Mouse (Mus musculus) lung, postnatal 36 days (tissue): ENCODE results near the gene Snca.

Experiments used
- DNase-seq: peaks from one replicate; pipeline ENCODE4 v3.0.0; 2022; ENCODE audit warnings: mixed read lengths

The Snca gene

DNA sequence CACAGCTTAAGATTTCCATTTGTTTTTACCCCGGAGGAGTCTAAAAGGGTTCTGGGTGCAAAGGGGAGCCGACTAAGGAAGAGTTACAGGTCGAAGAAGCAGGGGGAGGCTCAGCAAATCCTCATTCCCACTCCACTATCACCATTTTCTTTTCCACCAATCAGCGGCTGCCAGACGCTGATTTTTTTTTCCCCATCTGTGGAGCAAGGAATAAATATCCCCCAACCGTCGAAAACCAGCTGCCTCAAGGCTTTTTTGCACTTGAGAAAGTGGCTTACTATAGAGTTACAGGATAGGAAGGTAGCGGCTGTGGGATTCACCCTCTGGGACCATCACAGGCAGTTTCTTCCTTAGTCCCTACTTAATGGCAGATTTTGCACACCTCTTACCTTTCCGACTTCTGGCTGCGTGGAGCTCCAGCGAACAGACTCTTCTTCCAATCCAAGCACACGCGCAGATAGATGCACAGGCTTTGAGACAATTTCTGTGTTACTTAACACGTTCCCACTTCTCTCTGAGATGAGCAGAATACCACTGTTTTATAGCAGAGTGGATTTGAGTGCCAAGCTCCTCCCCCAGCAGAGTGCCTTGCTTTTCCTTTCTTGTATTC is at the start of gene Snca:
TSS of gene Snca (minus strand) at position 574 of the 610 bp plus-strand sequence.
- peak; percentile 20 for DNase-seq

GRCm38 (mm10) chr6:60870126-60870525 is 40.5 kb upstream of the Snca start:
- DNase-seq, result no peak

- no peak for DNase-seq
Measured at GRCm38 (mm10) chr6:60856599-60856998, 26.9 kb upstream of the Snca start.

GRCm38 (mm10) chr6:60851690-60852089 is 22.0 kb upstream of the Snca start:
- DNase-seq, result no peak

- peak; percentile 5 for DNase-seq
Measured at GRCm38 (mm10) chr6:60828429-60829264, 1.0 kb downstream of the Snca start.

- DNase-seq, result no peak
Measured at GRCm38 (mm10) chr6:60828047-60828428, 1.6 kb downstream of the Snca start.

- DNase-seq, result no peak
Measured at GRCm38 (mm10) chr6:60827290-60827689, 2.4 kb downstream of the Snca start.

DNA sequence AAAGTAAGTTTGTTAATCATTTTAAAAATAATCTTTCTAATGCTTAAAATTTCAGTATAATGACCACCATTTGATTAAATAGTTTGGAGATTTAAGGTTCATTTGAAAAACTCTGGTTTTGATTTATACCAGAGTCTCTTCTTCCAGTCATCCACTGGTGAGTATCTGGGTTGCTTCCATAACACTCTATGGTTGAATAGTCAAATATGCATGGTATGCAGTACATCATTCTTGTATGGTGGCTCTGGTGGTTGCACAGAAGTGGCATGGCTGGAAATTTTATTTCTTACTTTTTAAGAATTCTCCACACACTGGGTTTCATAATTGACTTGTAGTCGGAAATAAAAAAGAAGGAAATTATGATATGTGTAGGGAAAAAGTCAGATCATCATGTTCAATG is 10.4 kb downstream of the Snca start:
- DNase-seq, result no peak

DNA sequence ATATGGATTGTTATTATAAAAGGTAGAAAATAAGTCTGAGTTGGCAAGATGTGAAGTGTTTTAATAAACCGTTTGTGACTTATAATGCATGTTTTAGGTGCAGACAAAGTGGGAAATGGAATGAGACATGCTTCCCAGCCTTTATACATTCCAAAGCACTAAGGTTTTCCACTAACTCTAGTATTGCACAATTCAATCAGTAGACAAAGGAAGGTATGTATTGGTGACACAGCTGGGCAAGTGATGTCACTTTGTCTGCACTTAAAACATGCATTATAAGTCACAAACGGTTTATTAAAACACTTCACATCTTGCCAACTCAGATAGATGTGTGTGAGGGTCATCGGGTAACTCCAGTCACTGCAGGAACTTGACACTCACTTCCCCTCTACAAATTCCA is 16.1 kb downstream of the Snca start:
- DNase-seq, result no peak

- DNase-seq, result no peak
Measured at GRCm38 (mm10) chr6:60798266-60798665, 31.4 kb downstream of the Snca start.

DNA sequence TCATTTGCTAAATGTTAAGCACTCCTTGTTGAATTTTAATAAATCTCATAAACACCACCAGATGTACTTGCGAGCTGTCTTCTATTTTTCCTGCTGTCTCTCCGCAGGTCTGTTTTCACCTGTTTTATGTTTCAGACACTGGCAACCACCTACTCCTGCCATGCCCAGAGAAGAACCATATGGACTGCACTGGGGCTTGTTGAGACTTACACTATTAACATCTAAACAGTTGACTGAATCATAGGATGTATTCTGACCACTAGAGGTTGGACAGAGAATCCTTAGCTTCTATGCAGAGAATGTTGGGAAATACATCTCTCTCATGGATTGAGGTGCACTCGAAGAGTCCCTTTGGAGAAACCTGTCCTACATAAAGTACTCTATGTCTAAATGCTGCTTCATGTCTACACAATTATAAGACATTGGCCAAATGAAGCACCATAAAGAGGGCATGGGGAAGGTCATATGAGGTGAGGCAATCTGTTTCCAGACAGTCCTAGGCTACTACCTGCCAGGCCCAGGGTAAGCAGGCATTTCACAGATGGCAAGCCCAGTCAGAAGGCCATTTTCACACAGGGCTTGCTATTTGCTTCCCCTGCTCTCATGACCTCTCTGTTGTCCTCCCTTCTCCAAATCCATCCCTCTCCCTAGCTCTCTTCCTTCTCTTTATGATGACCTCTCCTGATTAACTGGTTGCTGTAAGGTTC is 35.8 kb downstream of the Snca start:
- DNase-seq, result no peak

DNA sequence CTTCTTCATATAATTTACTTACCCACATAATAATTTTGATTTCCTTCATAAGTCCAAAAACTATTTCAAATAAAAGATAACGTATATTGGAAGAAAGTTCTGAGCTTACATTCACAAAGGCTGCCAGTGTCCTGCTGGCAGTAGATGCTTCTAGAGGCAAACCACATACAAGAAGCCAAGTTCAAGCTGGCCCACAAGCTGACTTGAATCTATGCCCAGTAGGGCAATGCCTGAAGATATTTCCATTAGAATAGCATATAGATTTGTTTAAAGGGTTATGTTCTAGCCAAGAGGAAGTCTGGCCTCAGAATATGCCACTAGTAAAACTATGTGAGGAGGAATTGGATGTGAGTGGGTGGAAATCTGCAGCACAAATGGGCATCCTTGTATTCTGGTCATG is 42.7 kb downstream of the Snca start:
- no peak for DNase-seq

- peak; percentile 13 for DNase-seq
Measured at GRCm38 (mm10) chr6:60771899-60772298, 57.8 kb downstream of the Snca start.

DNA sequence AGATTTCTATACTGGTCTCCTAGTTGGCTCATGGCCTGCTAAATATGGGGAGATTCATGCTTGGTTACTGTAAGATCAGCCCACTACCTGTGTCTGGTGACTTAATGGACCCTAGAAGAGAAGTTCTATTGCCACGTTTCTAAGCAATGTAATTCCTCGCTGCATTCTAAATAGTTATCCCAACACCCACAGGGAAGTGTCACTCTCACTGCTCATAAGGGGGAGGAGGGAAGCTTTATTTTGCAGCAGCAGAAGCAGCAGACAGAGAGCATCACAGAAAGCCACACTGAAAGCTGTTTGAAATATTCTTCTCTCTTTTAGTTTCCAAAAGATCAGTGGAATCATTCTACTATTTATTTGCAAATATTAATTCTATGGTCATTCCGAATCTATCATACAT is 64.0 kb downstream of the Snca start:
- no peak for DNase-seq

GRCm38 (mm10) chr6:60762864-60763263 is 66.8 kb downstream of the Snca start:
- no peak for DNase-seq

- no peak for DNase-seq
Measured at GRCm38 (mm10) chr6:60761710-60762109, 67.9 kb downstream of the Snca start.

- DNase-seq, result no peak
Measured at GRCm38 (mm10) chr6:60754975-60755374, 74.7 kb downstream of the Snca start.

- no peak for DNase-seq
Measured at GRCm38 (mm10) chr6:60745965-60746364, 83.7 kb downstream of the Snca start.

- no peak for DNase-seq
Measured at GRCm38 (mm10) chr6:60741427-60742071, 88.1 kb downstream of the Snca start.

DNA sequence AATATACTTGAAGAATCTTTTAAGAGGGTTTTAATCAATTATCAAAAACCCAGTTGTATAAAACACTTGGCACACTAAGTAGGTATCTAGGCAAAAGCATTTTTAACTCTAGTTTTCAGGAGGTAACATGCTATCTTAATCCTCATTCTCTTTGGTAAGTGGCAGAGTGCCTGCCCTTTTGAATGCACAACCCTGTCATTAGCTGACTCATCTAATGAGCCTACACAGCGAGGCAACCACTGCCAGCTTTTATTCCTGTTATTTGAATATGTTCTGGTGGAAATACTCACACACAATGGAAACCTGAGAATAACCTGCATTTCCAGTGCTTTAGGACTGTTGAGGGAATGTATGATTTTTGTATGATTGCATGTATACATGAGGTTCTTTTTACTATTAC is 89.9 kb downstream of the Snca start:
- no peak for DNase-seq

GRCm38 (mm10) chr6:60731164-60731563 is 98.5 kb downstream of the Snca start:
- no peak for DNase-seq

DNA sequence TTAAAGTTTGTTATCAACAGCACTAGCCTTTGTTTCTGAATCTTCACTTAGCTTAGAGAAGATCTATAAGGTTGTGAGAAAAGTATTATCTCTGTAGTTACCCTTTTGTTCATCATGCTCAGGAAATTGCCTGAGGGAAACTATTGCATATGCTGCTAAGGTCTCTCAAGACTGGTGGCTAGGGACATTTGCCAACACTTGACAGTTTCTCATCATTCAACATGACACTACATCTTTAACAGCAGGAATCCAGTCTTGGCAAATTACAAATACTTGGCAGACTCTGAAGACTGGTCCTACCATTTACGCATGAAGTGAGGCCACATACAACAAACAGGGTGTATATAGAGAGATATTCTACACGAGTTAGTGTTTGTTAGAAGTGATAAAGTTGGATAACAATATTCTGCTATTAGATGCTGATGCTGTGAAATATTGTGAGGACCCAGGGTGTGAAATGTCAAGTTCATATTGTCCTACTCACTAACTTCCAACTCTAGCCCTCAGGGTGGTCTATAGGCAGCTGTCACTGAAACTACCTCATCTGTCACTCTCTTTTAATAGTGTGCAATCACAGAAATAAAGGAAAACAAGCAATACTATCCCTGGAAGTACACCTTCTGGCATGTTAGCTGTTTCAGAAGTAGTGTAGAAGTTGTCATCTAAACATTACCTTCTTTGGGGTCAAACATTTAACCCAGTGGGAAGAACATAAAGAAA is 105.4 kb downstream of the Snca start:
- DNase-seq, result no peak

DNA sequence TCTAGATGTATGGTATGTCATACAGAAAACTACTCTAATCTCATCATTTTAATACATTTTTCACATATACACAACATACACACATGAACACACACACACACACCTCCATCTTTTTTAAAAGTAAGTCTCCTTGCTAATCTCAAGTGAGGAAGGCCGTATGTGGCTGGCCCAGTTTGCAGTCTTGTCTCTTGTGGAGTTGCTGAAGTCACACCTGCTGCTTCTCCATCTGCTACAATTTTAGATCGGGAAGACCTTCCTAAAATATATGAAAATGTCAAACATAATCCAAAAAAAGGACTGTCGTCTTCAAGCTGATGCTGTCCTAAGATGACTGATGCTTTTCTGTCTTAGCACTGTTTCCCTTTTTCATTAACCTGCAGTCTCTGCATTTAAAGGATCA is 112.1 kb downstream of the Snca start:
- no peak for DNase-seq
